Mouse (Mus musculus) liver, embryonic 14.5 days (tissue): ENCODE data around the gene Hebp1. TPM values are rescaled to one million over a fixed set of nuclear protein-coding genes. Genes with fewer than 3 reads are reported as not detected.

Source experiments
- ATAC-seq: fragments of 200-750 bp; cut with Nextera tagmentation; 2 replicates; pipeline ENCODE4 v1.8.0; 2017; ENCODE audit warnings: moderate number of reproducible peaks, mild to moderate bottlenecking, moderate library complexity; ENCODE audit not compliant: insufficient read depth
- DNase-seq, 3 experiments: peaks; one replicate each; pipeline ENCODE4 v3.0.0-alpha.2; 2012 to 2013; ENCODE audit warnings: low read depth in 3 of 3, low spot score in 3 of 3
- H3K27ac ChIP-seq: fragments of 300-500 bp; sonication (generic); 2 replicates; pipeline ENCODE4 v1.5.1; 2014; ENCODE audit warnings: moderate library complexity, mild to moderate bottlenecking, control low read depth, inconsistent platforms
- H3K27me3 ChIP-seq: fragments of 300-500 bp; sonication (generic); 2 replicates; pipeline ENCODE4 v1.6.1; 2014; ENCODE audit warnings: mild to moderate bottlenecking, low read length, moderate library complexity; ENCODE audit not compliant: control insufficient read depth, insufficient read depth
- H3K36me3 ChIP-seq: fragments of 300-500 bp; sonication (generic); replicated peaks from 2 replicates; pipeline ENCODE4 v1.6.1; 2014; ENCODE audit warnings: low read depth; ENCODE audit not compliant: control insufficient read depth, insufficient read depth
- H3K4me1 ChIP-seq, 2 experiments: fragments of 200-500 bp in 1 of 2; fragments of 300-500 bp in 1 of 2; sonication (generic) in 1 of 2; replicated peaks; 2 replicates each; pipeline ENCODE4 v1.6.1; 2012 to 2014; ENCODE audit warnings: antibody characterized with exemption in 1 of 2, inconsistent platforms in 1 of 2, low read length in 1 of 2; ENCODE audit not compliant: control insufficient read depth in 2 of 2, insufficient read depth in 2 of 2
- H3K4me2 ChIP-seq: fragments of 300-500 bp; sonication (generic); 2 replicates; pipeline ENCODE4 v1.6.1; 2014; ENCODE audit warnings: low read depth, mild to moderate bottlenecking, control low read depth, moderate library complexity
- H3K4me3 ChIP-seq, 2 experiments: fragments of 200-500 bp in 1 of 2; fragments of 300-500 bp in 1 of 2; sonication (generic) in 1 of 2; 2 replicates each; pipeline ENCODE4 v1.5.1; 2012 to 2014; ENCODE audit warnings: low read depth in 2 of 2, low read length in 2 of 2, mild to moderate bottlenecking in 2 of 2, control low read depth in 1 of 2, inconsistent platforms in 1 of 2, moderate library complexity in 1 of 2; ENCODE audit not compliant: insufficient read depth in 1 of 2
- H3K9ac ChIP-seq: fragments of 300-500 bp; sonication (generic); replicated peaks from 2 replicates; pipeline ENCODE4 v1.6.1; 2014; ENCODE audit warnings: mild to moderate bottlenecking, control low read depth, moderate library complexity
- H3K9me3 ChIP-seq: fragments of 300-500 bp; sonication (generic); 2 replicates; pipeline ENCODE4 v1.6.1; 2016; ENCODE audit warnings: low read length, mixed read lengths; ENCODE audit not compliant: control insufficient read depth
- CTCF ChIP-seq: IDR thresholded peaks from 2 replicates; pipeline ENCODE4 v1.5.1; 2016; ENCODE audit warnings: antibody characterized with exemption, low read depth, control low read depth
- EP300 ChIP-seq: IDR thresholded peaks from 2 replicates; pipeline ENCODE4 v1.6.1; 2016; ENCODE audit warnings: antibody characterized with exemption, low read depth
- WGBS: fragments of 180-500 bp; shearing (Covaris S2); extraction: QIAGEN DNeasy Blood & Tissue Kit; methylation state at CpG from one replicate; pipeline ENCODE4 v1.1.7; 2014; ENCODE audit not compliant: insufficient replicate concordance; 5-methylcytosine and 5-hydroxymethylcytosine counted together
- polyA plus RNA-seq, 2 experiments: library from polyadenylated mRNA; depleted of rRNA in 1 of 2; stranded (reverse) in 1 of 2; unstranded in 1 of 2; fragments of >200 nt; fragmentation: Nextera tagmentation in 1 of 2; extraction: Ambion mirVana in 1 of 2; gene quantifications; 2 replicates each; pipeline versions ENCODE4 v1.2.1 to v1.2.3; 2012 to 2014

Hebp1 gene
- polyA plus RNA-seq, 2 experiments = 70.2 to 198 TPM

DNA sequence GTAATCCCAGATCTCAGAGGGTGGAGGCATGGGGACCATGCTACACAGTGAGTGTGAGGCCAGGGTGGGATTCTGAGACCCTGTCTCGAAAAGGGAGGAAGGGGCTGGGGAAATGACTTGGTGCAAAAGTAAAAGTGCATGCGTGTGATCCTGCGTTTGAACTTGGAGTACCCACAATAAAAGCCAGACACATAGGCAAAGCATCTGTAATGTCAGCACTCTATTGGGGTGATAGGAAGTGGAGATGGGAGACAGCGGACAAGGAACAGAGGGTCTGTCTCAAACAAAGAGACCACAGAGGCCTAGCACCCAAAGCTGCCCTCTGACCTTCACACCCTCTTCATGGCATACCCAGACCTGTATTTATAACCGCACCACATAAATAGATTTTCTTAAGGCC, 51.8 kb downstream of the Hebp1 start:
- ATAC-seq = no peak
- Histone ChIP-seq H3K4me2 (no peak overlapping the region), H3K27ac (no peak overlapping the region), H3K9me3 (no peaks in the 10 kb centered on the region), H3K27me3 (no peaks in the 10 kb centered on the region), H3K36me3 (peaks cover 91% of the 10 kb centered on the region), H3K4me3 (no peak overlapping the region), H3K9ac (no peak overlapping the region), H3K4me1 (no peaks in the 10 kb centered on the region)
- no peak for DNase-seq
- no peak for TF ChIP-seq EP300
- TF ChIP-seq CTCF = no peak
- WGBS = 82% methylated on average over 5 of the region's 5 CpGs

DNA sequence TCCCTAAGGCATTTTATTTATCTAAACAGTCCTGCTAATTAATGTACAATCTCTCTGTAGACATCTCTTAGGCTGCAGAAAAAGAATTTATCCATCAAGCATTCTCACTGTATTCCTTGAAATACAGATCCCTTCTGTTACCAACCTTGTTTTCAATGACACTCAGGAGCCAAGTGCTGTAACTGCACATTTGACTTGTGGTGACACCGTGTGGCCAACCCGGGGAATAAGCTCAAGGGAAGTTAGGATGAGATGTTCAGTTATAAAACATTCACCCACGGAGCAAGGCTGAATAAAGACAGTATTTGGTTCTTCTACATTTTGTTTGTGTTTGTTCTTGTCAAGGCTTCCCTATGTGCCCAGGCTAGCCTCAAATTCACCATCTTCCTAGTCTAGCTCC, 53.3 kb downstream of the Hebp1 start:
- Histone ChIP-seq H3K27ac (no peak overlapping the region), H3K9ac (no peak overlapping the region), H3K4me1 (no peaks in the 10 kb centered on the region), H3K27me3 (no peaks in the 10 kb centered on the region), H3K9me3 (no peaks in the 10 kb centered on the region), H3K4me2 (no peak overlapping the region), H3K4me3 (no peak overlapping the region), H3K36me3 (peaks cover 97% of the 10 kb centered on the region)
- no peak for ATAC-seq
- no peak for DNase-seq
- peak; percentile 71 for TF ChIP-seq CTCF
- no peak for TF ChIP-seq EP300
- whole genome bisulfite sequencing = 7% methylated on average over 3 of the region's 3 CpGs

DNA sequence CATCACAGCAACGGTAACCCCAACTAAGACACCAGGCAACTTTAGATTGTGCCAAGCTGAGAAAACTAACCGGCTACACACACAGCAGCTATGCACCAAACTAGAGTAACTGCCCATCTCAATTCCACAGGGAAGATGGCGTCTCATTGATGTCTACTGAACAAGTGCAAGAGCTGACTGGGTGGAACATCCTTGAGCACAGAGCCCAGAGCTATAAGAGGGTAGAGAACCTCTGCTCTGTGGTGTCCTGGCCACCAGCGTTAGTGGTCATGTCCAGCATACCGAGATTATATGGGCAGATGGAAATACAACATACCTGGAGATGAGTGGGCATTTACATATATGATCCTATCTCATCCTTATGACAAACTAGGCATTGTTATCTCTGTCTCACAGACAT, 54.7 kb downstream of the Hebp1 start:
- no peak overlapping the region for H3K4me2 ChIP-seq
- DNase-seq (no peak), ATAC-seq (no peak)
- no peaks in the 10 kb centered on the region for H3K27me3 ChIP-seq
- H3K9me3 ChIP-seq = no peaks in the 10 kb centered on the region
- H3K27ac ChIP-seq = no peak overlapping the region
- H3K36me3 ChIP-seq = peaks cover 96% of the 10 kb centered on the region
- no peak overlapping the region for H3K9ac ChIP-seq
- TF ChIP-seq EP300 (no peak), CTCF (no peak)
- 86% methylated on average over 5 of the region's 5 CpGs for WGBS
- no peak overlapping the region for H3K4me3 ChIP-seq
- no peaks in the 10 kb centered on the region for H3K4me1 ChIP-seq

DNA sequence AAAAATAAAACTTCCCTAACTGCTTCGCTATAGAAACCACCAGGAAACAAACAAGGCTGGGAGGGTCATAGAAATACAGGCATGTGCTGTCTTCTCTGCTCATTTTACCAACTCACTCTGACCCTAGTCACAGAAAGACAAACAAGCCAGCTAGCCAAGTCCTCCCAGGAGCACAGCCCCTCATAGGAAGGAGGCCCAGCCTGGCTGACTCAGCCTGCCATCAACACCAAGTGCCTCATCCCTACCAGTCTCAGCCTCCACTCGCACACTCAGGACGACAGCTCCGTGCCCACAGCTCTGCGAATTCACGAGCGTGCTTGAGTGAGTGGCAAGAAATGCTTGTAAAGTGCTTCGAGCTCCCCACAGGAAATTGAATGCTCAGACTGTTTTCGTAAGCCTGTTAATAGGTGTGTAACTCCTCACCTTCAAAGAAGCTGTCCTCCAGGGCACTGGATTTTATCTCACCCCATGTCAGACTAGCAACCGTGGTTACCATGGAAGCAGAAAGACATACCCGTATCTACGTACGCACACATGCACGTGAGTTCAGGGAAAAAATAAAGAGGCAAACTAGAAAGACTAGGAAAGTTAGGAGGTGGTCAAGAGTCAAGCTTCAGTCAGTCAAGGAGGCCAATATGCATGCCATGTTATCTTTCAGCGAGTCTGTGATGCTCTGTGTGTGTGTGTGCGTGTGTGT, 56.2 kb downstream of the Hebp1 start:
- peaks cover 91% of the 10 kb centered on the region for H3K36me3 ChIP-seq
- 77% methylated on average over 16 of the region's 16 CpGs for WGBS

DNA sequence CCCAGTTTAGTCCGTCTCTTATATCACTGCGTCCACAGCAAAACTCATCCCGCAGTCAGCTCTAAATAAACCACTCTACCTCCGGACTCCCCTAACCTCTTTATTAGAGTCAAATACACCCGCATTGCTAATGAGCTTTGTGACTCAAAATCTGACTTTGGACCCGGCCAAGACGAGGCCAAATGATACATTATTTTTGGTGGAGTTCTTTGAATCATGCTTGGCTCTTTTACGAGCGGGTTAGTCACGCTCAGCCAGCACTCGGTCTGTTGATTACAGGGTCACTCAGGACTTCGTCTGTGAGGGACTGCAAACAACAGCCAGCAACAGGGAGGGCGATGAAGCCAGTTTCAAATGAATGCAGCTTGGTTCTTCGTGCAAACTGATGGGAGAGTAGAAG, 59.1 kb downstream of the Hebp1 start:
- H3K4me1 ChIP-seq = no peaks in the 10 kb centered on the region; a peak in 1 of 4 replicates
- H3K27me3 ChIP-seq = no peaks in the 10 kb centered on the region
- no peak overlapping the region for H3K27ac ChIP-seq
- DNase-seq (no peak), ATAC-seq (no peak)
- H3K9me3 ChIP-seq = no peaks in the 10 kb centered on the region
- H3K4me2 ChIP-seq = no peak overlapping the region
- H3K9ac ChIP-seq = no peak overlapping the region
- 89% methylated on average over 14 of the region's 14 CpGs for WGBS
- H3K4me3 ChIP-seq = no peak overlapping the region
- no peak for TF ChIP-seq CTCF
- TF ChIP-seq EP300 = no peak
- H3K36me3 ChIP-seq = peaks cover 81% of the 10 kb centered on the region

More for the DNA sequence above, 56.2 kb downstream of the Hebp1 start:
- Histone ChIP-seq H3K9ac (no peak overlapping the region), H3K4me2 (no peak overlapping the region), H3K4me3 (no peak overlapping the region), H3K4me1 (no peaks in the 10 kb centered on the region; a peak in 1 of 4 replicates), H3K9me3 (no peaks in the 10 kb centered on the region), H3K27me3 (no peaks in the 10 kb centered on the region), H3K27ac (no peak overlapping the region)
- DNase-seq = no peak
- ATAC-seq = no peak
- TF ChIP-seq EP300 (no peak), CTCF (no peak)
